Mouse (Mus musculus) 3134 (cell line): ENCODE results near the gene Zfp691.

ENCODE experiments used
- DNase-seq: peaks from one replicate; pipeline ENCODE4 v3.0.0-alpha.2; 2011; ENCODE audit warnings: low spot score; ENCODE audit not compliant: insufficient read length; ENCODE audit errors: extremely low read depth

The Zfp691 gene

GRCm38 (mm10) chr4:119172919-119173650 lies 910 bp downstream of the Zfp691 start:
- DNase-seq, result no peak

GRCm38 (mm10) chr4:119167663-119168062 lies 6.3 kb downstream of the Zfp691 start:
- DNase-seq, result no peak

DNA sequence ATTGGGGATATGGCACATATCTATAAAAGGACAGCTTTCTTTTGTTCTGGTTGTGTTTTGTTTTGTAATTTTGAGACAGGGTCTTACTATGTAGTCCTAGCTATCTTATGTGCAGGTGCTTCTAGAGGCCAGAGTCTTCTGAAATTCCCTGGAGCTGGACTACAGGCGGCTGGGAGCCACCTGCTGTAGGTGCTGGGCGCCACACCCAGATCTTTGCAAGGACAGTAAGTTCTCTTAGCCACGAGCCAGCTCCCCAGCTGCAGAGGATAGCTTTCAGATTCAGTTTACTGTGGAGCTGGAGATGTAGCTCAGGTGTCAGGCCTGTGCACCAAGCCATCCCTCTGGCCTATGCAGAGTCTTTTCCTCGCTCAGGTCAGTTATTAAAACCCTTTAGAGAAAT lies 6.9 kb downstream of the Zfp691 start:
- DNase-seq, result no peak

GRCm38 (mm10) chr4:119165916-119166315 lies 8.1 kb downstream of the Zfp691 start:
- no peak for DNase-seq

- no peak for DNase-seq
Observed at GRCm38 (mm10) chr4:119162990-119163389, 11.0 kb downstream of the Zfp691 start.

- DNase-seq, result no peak
Observed at GRCm38 (mm10) chr4:119161358-119161757, 12.6 kb downstream of the Zfp691 start.

- DNase-seq, result no peak
Observed at GRCm38 (mm10) chr4:119157891-119158290, 16.1 kb downstream of the Zfp691 start.

- DNase-seq, result no peak
Observed at GRCm38 (mm10) chr4:119157186-119157585, 16.8 kb downstream of the Zfp691 start.

DNA sequence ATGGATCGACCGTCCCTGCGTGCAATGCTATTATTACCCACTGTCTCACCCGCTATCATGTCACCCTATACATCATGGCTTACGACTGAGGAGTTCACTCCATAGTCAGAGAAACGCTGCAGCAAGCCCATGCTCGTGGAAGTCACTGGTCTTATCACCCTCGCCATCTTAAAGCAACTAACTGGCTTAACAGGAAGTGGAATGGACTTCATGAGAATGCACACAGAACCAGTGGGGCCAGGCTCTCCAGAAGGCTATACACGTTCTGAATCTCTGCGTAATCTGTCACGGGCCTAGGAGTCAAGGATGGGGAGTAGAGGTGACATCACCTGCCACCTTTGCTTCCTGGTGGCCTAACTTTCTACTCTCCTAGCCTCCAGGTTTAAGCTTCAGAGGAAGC lies 25.3 kb downstream of the Zfp691 start:
- DNase-seq, result no peak

DNA sequence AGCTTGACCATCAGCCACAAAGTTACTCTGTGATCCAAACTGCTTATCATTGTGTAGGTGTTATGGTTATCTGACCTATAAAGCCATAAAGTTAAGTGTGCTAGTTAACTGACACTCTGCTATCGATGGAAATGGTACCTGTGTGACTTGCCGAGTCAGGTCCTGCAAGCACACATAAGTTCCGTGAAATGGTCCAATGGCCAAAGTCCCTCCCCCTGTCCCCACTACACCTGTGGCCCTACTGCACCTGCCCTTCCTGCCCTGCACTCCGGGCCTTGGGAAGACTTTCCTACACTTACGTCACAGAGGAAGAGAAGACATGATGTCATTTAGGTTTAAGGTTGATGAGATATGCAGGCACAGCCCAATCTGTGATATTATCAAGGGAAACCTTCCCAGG lies 26.6 kb downstream of the Zfp691 start:
- DNase-seq, result no peak

GRCm38 (mm10) chr4:119146816-119147215 lies 27.2 kb downstream of the Zfp691 start:
- peak; percentile 60 for DNase-seq

- no peak for DNase-seq
Observed at GRCm38 (mm10) chr4:119142230-119142871, 31.6 kb downstream of the Zfp691 start.

DNA sequence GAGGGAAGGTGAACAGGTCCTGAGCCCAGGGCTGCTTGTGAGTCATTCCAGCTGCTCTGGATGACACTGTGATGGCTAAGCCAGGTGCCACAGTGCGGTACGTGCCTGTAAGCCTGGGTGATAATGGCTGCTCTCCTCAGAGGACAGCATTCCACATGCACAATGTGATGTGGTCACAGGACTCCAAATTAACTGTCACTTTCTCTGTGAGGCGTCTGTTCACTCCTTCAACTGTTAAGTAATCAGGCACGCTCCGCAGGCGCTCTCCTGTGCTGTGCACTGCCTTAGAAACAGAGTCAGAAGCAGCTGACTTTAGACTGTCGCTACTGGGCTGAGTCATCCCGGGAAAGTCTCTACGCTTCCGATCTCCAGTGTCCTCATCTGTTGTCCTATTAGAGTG lies 32.8 kb downstream of the Zfp691 start:
- no peak for DNase-seq

GRCm38 (mm10) chr4:119140126-119140525 lies 33.9 kb downstream of the Zfp691 start:
- DNase-seq, result no peak

DNA sequence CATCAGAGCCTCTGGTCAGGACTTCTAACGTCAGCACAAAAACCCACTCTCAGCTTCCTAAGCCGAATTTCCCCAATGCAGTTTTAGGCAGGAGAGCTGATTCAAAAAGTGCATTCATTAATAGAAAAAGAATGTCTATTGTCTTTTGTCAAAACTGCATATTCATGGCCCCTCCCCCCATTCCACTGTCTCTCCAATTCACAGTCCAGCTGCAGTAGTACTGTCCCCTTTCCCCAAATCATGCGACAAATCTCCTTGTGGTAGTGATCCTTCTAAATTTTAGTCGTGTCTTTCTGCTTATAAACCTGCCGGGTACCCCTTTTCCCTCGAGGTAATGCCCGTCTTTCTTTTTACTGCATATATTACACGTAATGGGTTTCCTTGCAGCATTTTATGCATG lies 35.2 kb downstream of the Zfp691 start:
- DNase-seq, result no peak

- DNase-seq, result no peak
Observed at GRCm38 (mm10) chr4:119138171-119138570, 35.8 kb downstream of the Zfp691 start.

- DNase-seq, result no peak
Observed at GRCm38 (mm10) chr4:119137313-119137712, 36.7 kb downstream of the Zfp691 start.

DNA sequence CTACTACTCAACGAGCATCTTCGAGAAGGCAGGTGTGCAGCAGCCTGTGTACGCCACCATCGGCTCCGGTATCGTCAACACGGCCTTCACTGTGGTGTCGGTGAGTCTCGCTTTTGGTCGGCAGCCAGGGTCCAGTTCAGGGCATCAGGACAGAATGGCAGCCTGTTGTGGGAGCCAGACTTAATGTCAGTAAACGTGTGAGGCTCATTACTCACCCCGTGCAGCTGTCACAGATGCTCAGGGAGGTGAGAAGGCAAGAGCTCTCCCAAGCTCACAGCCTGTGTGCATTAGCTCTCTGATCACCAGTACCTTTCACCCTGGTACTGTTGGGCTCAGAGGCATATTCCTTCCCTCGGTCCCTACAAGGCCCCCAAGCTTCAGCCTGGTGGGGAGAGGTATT lies 40.1 kb downstream of the Zfp691 start:
- DNase-seq, result no peak

- DNase-seq, result no peak
Observed at GRCm38 (mm10) chr4:119133306-119133705, 40.7 kb downstream of the Zfp691 start.

GRCm38 (mm10) chr4:119131189-119131910 lies 42.6 kb downstream of the Zfp691 start:
- DNase-seq, result no peak

- no peak for DNase-seq
Observed at GRCm38 (mm10) chr4:119129096-119129495, 44.9 kb downstream of the Zfp691 start.

DNA sequence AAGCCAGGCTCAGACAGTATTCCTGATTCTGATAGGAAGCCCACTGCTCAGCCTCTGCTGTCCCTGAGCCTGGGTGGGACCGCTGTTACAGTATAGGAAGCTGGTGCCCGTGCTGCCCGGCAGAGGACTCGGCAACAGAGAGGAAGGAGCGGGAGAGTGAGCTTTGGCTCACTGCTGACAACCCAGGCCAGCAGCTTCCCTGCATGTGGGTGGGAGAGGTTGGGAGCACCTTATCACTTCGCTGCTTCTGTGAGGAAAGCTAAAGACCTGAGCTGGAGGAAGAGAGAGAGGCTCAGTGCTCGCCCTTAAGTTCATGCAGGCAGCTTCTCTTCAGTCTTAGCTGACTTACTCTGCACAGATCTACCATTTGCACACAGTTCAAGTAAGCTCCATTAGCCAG lies 45.4 kb downstream of the Zfp691 start:
- DNase-seq, result no peak
